Mouse (Mus musculus): ENCODE data around the gene Fam187a. TPM values are rescaled to one million over a fixed set of nuclear protein-coding genes. Genes with fewer than 3 reads are reported as not detected.

Fam187a gene
- total RNA-seq, 2 experiments from 2014 or later: not detected

DNA sequence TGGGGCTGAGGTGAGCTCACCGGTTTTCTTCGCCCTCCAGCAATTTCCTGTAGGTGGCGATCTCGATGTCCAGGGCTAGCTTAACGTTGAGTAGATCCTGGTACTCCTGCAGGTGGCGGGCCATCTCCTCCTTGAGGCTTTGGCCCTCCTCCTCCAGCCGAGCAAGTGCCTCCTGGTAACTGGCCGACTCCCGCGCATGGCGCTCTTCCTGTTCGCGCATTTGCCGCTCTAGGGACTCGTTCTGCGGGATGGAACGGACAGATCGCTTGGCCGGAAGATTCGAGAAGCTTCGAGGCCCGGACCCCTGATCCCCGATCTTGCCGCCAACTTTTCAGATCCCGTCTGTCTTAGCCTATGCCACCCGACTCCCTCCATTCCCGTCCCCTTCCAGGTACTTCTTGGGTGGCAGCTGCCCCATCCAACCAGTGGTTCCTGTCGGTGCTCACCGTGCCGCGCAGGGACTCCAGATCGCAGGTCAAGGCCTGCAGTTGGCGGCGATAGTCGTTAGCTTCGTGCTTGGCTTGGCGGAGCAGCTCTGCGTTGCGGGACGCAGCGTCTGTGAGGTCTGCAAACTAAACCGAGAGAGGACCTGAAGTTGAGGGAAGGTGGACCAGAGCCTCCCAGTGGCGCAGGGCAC is 8.2 kb downstream of the Fam187a start:
- peak; percentile 51 to 55 for DNase-seq (ENCODE audit: low spot score in 2 of 2)

DNA sequence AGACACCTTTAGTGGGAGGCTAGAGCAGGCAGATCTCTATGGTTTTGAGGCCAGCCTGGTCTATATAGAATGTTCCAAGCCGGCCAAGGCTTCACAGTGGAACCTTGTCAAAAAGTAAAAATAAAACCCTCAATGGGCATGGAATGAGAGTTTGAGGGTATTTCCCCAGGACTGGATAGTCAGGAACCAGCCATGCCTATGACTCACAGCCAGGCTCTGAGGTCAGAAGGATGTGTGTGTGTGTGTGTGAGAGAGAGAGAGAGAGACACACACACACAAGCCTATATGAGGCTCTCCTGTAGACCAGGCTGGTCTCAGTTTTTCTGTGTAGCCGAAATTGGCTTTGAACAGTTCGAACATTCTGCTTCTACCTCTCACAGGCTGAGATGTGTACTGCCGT is 9.7 kb downstream of the Fam187a start:
- no peak for DNase-seq (ENCODE audit: low spot score in 2 of 2)

- no peak for DNase-seq (ENCODE audit: low spot score in 2 of 2)
These were observed 10.8 kb downstream of the Fam187a start for GRCm38 (mm10) chr11:102895779-102896178.

- DNase-seq (ENCODE audit: low spot score in 2 of 2): no peak
These were observed 11.7 kb downstream of the Fam187a start for GRCm38 (mm10) chr11:102896641-102897040.

DNA sequence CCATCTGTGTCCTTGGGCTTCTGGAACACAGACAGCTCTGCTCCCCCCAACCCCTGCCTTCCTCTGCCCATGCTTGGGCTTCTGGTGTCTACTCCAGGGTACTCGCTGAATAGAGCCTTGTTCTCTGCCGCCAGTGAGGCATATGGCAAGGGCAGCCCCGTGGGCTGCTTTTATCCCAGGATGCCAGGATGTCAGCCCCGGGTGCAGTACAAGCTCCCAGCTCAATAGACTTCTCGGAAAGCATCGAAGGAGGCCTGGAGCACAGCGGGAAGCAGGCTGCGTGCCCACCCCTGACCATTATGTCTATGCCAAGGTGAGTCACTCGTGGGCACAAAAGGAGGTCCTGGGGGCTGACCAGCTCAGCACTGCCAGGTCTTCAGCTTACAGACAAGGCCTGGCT is 13.4 kb downstream of the Fam187a start:
- no peak for DNase-seq (ENCODE audit: low spot score in 2 of 2)

DNA sequence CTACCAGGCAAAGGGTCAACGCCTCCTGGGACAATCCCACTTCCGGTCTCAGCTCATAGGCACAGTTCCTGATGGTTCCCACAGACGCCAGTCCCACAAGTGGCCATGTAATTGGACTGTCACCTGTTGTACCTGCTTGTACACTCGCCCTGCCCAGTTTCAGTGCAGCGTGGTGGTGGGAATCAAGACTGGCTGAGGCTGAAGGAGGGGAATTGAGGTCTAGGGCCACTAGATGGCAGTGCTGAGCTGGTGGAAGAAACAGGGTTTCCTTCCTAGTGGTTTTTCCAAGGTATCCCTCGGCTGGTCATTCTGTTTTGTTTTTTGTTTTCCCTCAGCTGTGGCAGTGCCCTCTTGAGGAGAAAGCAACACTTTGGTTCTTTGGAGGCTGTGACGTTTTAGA is 15.8 kb downstream of the Fam187a start, which contains the start of gene Gfap:
Gene Gfap (minus strand): TSS at position 150 of the 400 bp plus-strand sequence.
- peak; percentile 79 to 82 for DNase-seq (ENCODE audit: low spot score in 2 of 2)

- DNase-seq (ENCODE audit: low spot score in 2 of 2): no peak
These were observed 16.2 kb downstream of the Fam187a start for GRCm38 (mm10) chr11:102901199-102901598.

- no peak for DNase-seq (ENCODE audit: low spot score in 2 of 2)
These were observed 17.1 kb downstream of the Fam187a start for GRCm38 (mm10) chr11:102902107-102902506.

DNA sequence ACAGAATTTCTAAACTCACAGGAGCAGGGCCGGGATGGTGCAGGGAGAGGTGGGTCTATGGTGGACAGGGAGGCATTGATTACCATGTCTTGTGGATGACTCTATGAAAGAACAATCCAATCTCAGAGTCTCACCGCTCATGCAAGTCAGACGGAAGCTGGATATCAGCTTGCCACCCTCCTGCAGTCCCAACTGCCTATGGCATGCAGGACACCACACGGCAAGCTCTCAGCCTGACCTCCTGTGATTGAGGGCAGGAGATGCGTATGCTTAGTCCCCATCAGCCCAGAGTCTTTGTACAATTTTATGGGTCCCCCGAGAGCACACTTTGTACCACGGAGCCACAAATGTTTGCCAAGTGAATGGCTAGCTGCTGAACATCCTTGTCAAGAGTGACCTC is 18.7 kb downstream of the Fam187a start:
- DNase-seq (ENCODE audit: low spot score in 2 of 2): no peak

DNA sequence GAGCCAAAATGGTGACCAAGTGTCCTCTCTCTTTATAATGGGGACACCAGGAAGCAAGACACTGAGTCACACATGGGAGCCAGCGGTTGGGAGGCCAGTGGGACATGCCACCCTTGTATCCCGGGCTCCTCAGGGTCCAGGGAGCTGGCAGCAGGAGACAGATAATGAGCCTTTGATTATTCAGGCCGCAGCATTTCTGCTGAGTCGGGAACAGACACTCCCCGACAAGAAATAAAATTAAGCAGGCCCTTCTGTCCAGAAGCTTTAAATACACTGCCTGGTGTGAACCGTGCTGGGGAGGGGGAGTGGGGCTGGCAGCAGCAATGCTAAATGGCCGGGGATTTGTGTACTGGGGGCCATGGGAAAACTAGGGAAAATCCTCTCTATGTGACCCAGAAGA is 26.4 kb downstream of the Fam187a start:
- no peak for DNase-seq (ENCODE audit: low spot score in 2 of 2)

DNA sequence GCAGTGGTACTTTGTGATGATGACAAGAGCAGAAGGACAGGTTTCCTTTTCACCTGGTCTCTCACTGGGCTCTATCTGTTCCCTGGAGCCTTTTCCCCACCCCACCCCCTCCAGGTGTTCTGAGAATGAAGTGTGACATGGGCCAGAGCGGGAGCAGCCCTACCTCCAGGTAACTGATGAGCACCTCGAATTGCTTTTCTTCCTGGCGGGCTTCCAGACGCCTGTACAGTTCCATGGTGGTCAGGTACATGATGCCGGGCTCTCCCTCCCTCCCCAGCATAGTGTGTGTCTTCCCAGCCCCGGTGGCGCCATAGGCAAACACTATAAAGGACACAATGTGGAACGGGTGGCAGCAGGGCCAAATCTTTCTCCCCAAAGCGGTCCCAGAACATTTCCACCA is 30.4 kb downstream of the Fam187a start:
- no peak for DNase-seq (ENCODE audit: low spot score in 2 of 2)

DNA sequence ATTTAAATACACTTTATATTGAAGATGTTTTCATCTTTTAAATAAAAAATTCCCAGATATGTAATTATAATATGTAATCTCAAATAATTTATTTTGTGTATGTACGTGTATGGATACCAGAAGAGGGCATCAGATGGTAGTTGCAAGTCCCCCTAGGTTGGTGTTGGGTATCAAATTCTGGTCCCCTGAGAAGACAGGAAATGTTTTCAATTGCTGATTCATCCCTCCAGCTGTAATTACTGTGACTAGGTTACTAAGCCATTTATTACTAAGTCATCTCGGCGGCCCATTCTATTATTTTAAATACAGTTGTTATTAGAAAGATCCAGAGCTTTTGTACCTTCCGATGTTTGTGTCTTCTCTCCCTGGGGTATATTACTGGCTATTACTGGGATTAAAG is 33.1 kb downstream of the Fam187a start:
- no peak for DNase-seq (ENCODE audit: low spot score in 2 of 2)

DNA sequence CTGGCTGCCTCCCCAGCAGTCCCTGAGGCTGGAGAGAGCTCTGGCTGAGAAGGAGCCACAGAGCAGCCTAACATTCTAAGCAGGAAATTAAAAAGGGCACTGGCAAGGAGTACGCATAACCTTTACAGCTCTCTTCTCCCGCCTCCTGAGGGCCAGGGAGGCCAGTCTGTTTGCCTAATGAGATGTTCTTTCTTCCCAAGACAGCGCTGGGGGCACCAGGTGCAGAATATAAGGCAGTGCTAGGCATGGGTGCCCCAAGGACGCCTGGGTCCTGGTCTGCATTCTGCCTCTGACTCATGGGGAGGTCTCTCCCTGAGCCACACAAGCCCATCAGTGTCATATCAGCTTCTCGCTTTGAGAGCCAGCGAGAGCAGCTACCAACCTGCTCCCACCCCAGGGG is 36.5 kb downstream of the Fam187a start:
- no peak for DNase-seq (ENCODE audit: low spot score in 2 of 2)

GRCm38 (mm10) chr11:102924557-102925350 is 39.8 kb downstream of the Fam187a start, which contains the start of gene Kif18b:
Gene Kif18b, minus strand, starts transcription at chr11:102925124.
- DNase-seq (ENCODE audit: low spot score in 2 of 2): peak; percentile 82 to 89

DNA sequence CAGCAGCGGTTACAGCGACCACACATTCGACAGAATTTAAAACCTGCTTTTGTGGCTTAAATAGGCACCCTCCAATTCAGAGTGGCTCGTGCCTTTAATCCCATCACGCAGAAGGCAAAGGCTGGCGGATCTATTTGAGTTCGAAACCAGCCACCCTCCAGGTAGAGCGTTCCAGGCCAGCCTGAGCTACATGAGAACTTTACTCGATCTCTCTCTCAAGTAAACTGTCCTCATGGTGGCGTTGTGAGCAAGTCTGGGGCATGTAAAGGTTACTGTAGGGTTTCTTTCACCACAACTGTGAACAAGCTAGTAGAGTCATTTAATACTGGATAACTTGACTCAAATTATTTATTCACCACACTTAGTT is 40.4 kb downstream of the Fam187a start:
- DNase-seq (ENCODE audit: low spot score in 2 of 2): no peak

DNA sequence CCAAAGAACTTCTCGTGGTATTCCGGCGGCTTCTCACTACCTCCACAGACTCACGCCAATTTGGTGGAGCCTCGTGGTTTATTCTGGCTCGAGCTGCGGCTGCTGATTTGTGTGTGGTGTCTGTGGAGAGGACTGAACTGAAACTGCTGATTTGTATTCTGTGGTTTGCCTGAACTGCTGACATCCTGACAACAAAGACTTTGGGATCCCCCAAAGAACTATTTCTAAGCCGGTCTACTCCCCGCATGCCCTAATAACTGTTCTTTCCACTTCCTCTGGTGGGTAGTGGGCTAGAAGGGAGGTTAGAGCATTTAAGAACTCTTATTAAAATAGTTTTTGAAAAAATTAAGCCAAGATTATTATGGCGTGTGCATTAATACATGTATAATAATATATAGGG is 45.7 kb downstream of the Fam187a start:
- DNase-seq (ENCODE audit: low spot score in 2 of 2): no peak

- DNase-seq (ENCODE audit: low spot score in 2 of 2): no peak
These were observed 51.3 kb downstream of the Fam187a start for GRCm38 (mm10) chr11:102936272-102936671.

Other genes starting within 250 kb of the Fam187a start
- gene Meioc, start 221.5 kb upstream of the Fam187a start, total RNA-seq (2021): not detected
- gene Ccdc43, start 187.4 kb upstream of the Fam187a start, total RNA-seq (2021): 10 to 100 TPM; 21.7 to 30.4 TPM
- gene Adam11, start 123.7 kb upstream of the Fam187a start, total RNA-seq (2021): 1 to 10 TPM; 1.9 to 5.5 TPM
- 10 to 100 TPM; 12.0 to 16.4 TPM for gene Gjc1, start 65.5 kb upstream of the Fam187a start, total RNA-seq (2021)
- gene Higd1b, start 49.3 kb upstream of the Fam187a start, total RNA-seq (2021): 1 to 10 TPM; 1.2 to 4.1 TPM
- gene Eftud2, start 4.2 kb upstream of the Fam187a start, total RNA-seq (2021): 10 to 100 TPM; 64.6 to 70.2 TPM
- under 1 TPM; 0.32 to 0.36 TPM for gene Ccdc103, start 4.0 kb upstream of the Fam187a start, total RNA-seq (2021)
- gene Gfap, start 15.7 kb downstream of the Fam187a start, total RNA-seq (2021): 1 to 10 TPM in 1 of 2 experiments, under 1 TPM in 1; 0.76 to 1.1 TPM
- under 1 TPM; 0.51 to 0.73 TPM for gene Kif18b, start 40.0 kb downstream of the Fam187a start, total RNA-seq (2021)
- gene C1ql1, start 61.5 kb downstream of the Fam187a start, total RNA-seq (2021): 10 to 100 TPM; 49.2 to 60.0 TPM
- 100 to 1,000 TPM in 1 of 2 experiments, 10 to 100 TPM in 1; 97.0 to 100 TPM for gene Nmt1, start 143.0 kb downstream of the Fam187a start, total RNA-seq (2021)
- gene Dcakd, start 143.2 kb downstream of the Fam187a start, total RNA-seq (2021): 10 to 100 TPM; 44.7 to 54.1 TPM
- gene Plcd3, start 216.5 kb downstream of the Fam187a start, total RNA-seq (2021): 10 to 100 TPM in 1 of 2 experiments, 1 to 10 TPM in 1; 6.6 to 12.0 TPM
- 100 to 1,000 TPM; 116 to 169 TPM for gene Acbd4, start 216.5 kb downstream of the Fam187a start, total RNA-seq (2021)
- 10 to 100 TPM; 71.1 to 83.3 TPM for gene Hexim1, start 231.1 kb downstream of the Fam187a start, total RNA-seq (2021)
- gene Hexim2, start 247.3 kb downstream of the Fam187a start, total RNA-seq (2021): 1 to 10 TPM; 2.8 to 5.6 TPM